Mouse (Mus musculus): ENCODE data around the gene Prickle1. TPM values are rescaled to one million over a fixed set of nuclear protein-coding genes. Genes with fewer than 3 reads are reported as not detected.
A peak's percentile ranks its signal among the peaks of the same experiment; 100 is the strongest.

Gene Prickle1
- polyA plus RNA-seq, 1 experiment from 2014 or later: 42.0 TPM

- Histone ChIP-seq H3K9ac (no peak overlapping the region), H3K36me3 (no peaks in the 10 kb centered on the region), H3K4me1 (peaks cover 60% of the 10 kb centered on the region), H3K27me3 (no peaks in the 10 kb centered on the region), H3K4me3 (peak overlapping the region; percentile 32), H3K27ac (peak overlapping the region; percentile 82), H3K9me3 (no peaks in the 10 kb centered on the region), H3K4me2 (peak overlapping the region; percentile 86)
- WGBS: 48% methylated on average over 3 of the region's 3 CpGs
- no peak for ATAC-seq (ENCODE audit: insufficient number of reproducible peaks, low FRiP score, low TSS enrichment, low read depth)
Measured at GRCm38 (mm10) chr15:93592596-93592995, 3.1 kb downstream of the Prickle1 start.

- 3% methylated on average over 12 of the region's 12 CpGs for WGBS
- H3K4me2 ChIP-seq: peak overlapping the region; percentile 86
- H3K9me3 ChIP-seq: no peaks in the 10 kb centered on the region
- H3K27me3 ChIP-seq: no peaks in the 10 kb centered on the region
- H3K4me3 ChIP-seq: peak overlapping the region; percentile 32
- H3K27ac ChIP-seq: peak overlapping the region; percentile 82
- peak overlapping the region; percentile 17; the same call in 1 of the 2 replicates for H3K9ac ChIP-seq
- ATAC-seq (ENCODE audit: insufficient number of reproducible peaks, low FRiP score, low TSS enrichment, low read depth): peak; percentile 32; the same call in 1 of the 2 replicates
- peaks cover 61% of the 10 kb centered on the region for H3K4me1 ChIP-seq
- no peaks in the 10 kb centered on the region for H3K36me3 ChIP-seq
Measured at GRCm38 (mm10) chr15:93591831-93592321, 3.8 kb downstream of the Prickle1 start.

DNA sequence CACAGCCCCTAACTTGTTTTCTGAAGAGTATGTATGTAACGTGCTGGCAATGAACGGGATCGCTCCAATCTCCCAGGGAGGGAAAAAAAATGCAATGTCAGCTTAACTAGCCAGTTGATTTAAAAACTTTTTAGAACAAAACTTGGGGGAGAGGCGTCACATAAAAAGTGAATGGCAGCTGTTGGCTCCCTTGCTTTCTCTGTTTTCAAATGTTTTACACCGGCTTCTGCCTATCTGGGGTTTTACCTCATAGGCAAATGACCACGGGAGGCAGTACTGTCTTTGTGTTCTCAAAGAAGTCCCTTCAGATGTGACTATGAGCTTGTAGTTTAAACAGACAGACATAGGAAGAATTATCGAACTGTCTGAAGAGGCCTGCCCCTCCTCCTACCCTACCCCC lies 4.3 kb downstream of the Prickle1 start:
- H3K9ac ChIP-seq: peak overlapping the region; percentile 17; the same call in 1 of the 2 replicates

GRCm38 (mm10) chr15:93588401-93588800 lies 7.3 kb downstream of the Prickle1 start:
- peak overlapping the region; percentile 86 for H3K27ac ChIP-seq
- 0 out of 2 replicates have a peak, but pooled peaks cover 2% of the 10 kb centered on the region for H3K36me3 ChIP-seq
- ATAC-seq (ENCODE audit: insufficient number of reproducible peaks, low FRiP score, low TSS enrichment, low read depth): peak; percentile 47; the same call in 1 of the 2 replicates
- no peaks in the 10 kb centered on the region for H3K9me3 ChIP-seq
- H3K9ac ChIP-seq: no peak overlapping the region
- H3K4me1 ChIP-seq: peaks cover 54% of the 10 kb centered on the region
- H3K27me3 ChIP-seq: no peaks in the 10 kb centered on the region
- 26% methylated on average over 6 of the region's 6 CpGs for WGBS
- peak overlapping the region; percentile 26 for H3K4me2 ChIP-seq
- no peak overlapping the region for H3K4me3 ChIP-seq

More for the DNA sequence above, 4.3 kb downstream of the Prickle1 start:
- no peaks in the 10 kb centered on the region for H3K27me3 ChIP-seq
- H3K27ac ChIP-seq: peak overlapping the region; percentile 82
- no peaks in the 10 kb centered on the region for H3K36me3 ChIP-seq
- ATAC-seq (ENCODE audit: insufficient number of reproducible peaks, low FRiP score, low TSS enrichment, low read depth): no peak
- H3K4me2 ChIP-seq: peak overlapping the region; percentile 86
- H3K9me3 ChIP-seq: no peaks in the 10 kb centered on the region
- peak overlapping the region; percentile 32 for H3K4me3 ChIP-seq
- 18% methylated on average over 7 of the region's 7 CpGs for WGBS
- H3K4me1 ChIP-seq: peaks cover 56% of the 10 kb centered on the region

DNA sequence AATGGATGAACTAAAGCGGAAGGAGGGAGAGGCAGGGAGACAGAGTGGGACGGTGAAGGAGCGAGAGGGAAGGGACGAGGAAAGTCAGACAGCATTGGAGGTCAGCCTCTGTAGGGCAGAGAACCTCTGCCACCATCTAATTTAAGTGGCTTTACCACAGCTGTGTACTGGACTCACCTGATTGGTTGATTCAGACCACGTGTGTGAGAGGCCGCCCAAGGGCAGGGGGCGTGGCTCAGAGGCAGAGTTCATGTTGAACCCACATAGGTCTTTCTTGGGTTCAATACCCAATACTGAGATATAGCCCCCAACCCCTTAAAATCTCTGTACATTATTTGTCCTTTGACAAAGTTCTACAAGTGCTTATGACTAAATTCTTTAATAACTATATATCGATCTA lies 8.0 kb downstream of the Prickle1 start:
- 71% methylated on average over 8 of the region's 8 CpGs for WGBS
- Histone ChIP-seq H3K4me1 (peaks cover 55% of the 10 kb centered on the region), H3K4me3 (no peak overlapping the region), H3K36me3 (0 out of 2 replicates have a peak, but pooled peaks cover 2% of the 10 kb centered on the region), H3K27ac (peak overlapping the region; percentile 86; the same call in 1 of the 2 replicates), H3K27me3 (no peaks in the 10 kb centered on the region), H3K4me2 (0 out of 2 replicates have a peak overlapping the region, but pooled peaks have one; percentile 5), H3K9ac (no peak overlapping the region), H3K9me3 (no peaks in the 10 kb centered on the region)
- ATAC-seq (ENCODE audit: insufficient number of reproducible peaks, low FRiP score, low TSS enrichment, low read depth): no peak

- Histone ChIP-seq H3K9me3 (no peaks in the 10 kb centered on the region), H3K9ac (no peak overlapping the region), H3K4me3 (no peak overlapping the region), H3K27ac (no peak overlapping the region), H3K4me1 (peaks cover 28% of the 10 kb centered on the region), H3K36me3 (peaks cover 10% of the 10 kb centered on the region), H3K27me3 (no peaks in the 10 kb centered on the region), H3K4me2 (no peak overlapping the region)
- WGBS: 84% methylated on average over 11 of the region's 11 CpGs
- ATAC-seq (ENCODE audit: insufficient number of reproducible peaks, low FRiP score, low TSS enrichment, low read depth): no peak
Measured at GRCm38 (mm10) chr15:93583051-93583450, 12.6 kb downstream of the Prickle1 start.

DNA sequence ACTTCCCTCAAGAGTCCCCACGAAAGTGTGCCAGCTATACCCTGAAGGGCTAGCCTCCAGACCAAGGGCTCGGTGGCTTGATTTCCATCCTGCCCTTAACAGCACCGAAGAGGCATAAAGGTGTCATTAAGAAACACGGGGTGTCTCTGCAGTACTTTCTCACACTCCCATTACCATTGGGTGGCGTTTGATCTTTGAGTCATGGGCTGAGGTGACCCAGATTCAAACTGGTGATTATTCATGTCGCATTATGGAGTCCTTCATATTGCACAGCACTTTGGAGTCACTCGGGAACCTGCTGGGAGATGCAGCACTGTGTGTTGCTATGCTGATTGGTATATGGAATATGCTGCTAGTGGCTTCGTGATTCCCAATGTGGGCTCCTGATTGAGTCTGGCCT lies 14.0 kb downstream of the Prickle1 start:
- Histone ChIP-seq H3K4me1 (peaks cover 21% of the 10 kb centered on the region), H3K27ac (no peak overlapping the region), H3K36me3 (peaks cover 18% of the 10 kb centered on the region), H3K4me2 (no peak overlapping the region), H3K4me3 (no peak overlapping the region), H3K9ac (no peak overlapping the region), H3K27me3 (no peaks in the 10 kb centered on the region), H3K9me3 (no peaks in the 10 kb centered on the region)
- ATAC-seq (ENCODE audit: insufficient number of reproducible peaks, low FRiP score, low TSS enrichment, low read depth): no peak
- 82% methylated on average over 8 of the region's 8 CpGs for WGBS

DNA sequence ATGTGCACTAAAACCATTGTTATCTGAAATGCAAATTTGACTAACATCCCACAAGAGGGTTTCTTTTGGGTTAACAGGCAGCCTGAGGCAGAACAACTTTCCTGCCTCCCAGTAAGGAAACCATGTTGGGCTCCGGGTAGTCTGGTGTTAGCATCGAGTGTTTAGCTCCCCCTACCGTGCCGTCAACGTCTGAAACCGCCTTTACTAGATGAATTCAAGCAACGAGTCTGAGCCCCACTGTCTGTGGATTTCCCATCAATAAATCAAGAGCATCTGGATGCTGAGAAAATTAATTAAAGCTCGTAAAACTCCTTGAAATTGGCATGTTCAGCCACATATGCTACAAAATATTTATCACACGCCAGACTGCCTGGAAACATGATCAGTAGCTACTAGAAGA lies 15.8 kb downstream of the Prickle1 start:
- H3K9ac ChIP-seq: no peak overlapping the region
- H3K36me3 ChIP-seq: peaks cover 18% of the 10 kb centered on the region
- H3K9me3 ChIP-seq: no peaks in the 10 kb centered on the region
- peaks cover 32% of the 10 kb centered on the region for H3K4me1 ChIP-seq
- H3K4me2 ChIP-seq: no peak overlapping the region
- no peak overlapping the region for H3K4me3 ChIP-seq
- no peaks in the 10 kb centered on the region for H3K27me3 ChIP-seq
- 21% methylated on average over 9 of the region's 9 CpGs for WGBS
- no peak for ATAC-seq (ENCODE audit: insufficient number of reproducible peaks, low FRiP score, low TSS enrichment, low read depth)
- no peak overlapping the region for H3K27ac ChIP-seq

GRCm38 (mm10) chr15:93579100-93579499 lies 16.6 kb downstream of the Prickle1 start:
- Histone ChIP-seq H3K36me3 (peaks cover 22% of the 10 kb centered on the region), H3K9ac (no peak overlapping the region), H3K4me2 (no peak overlapping the region), H3K4me1 (peaks cover 35% of the 10 kb centered on the region), H3K27ac (no peak overlapping the region), H3K9me3 (no peaks in the 10 kb centered on the region), H3K4me3 (no peak overlapping the region), H3K27me3 (no peaks in the 10 kb centered on the region)
- ATAC-seq (ENCODE audit: insufficient number of reproducible peaks, low FRiP score, low TSS enrichment, low read depth): no peak
- 83% methylated on average over 9 of the region's 9 CpGs for WGBS

GRCm38 (mm10) chr15:93576361-93576760 lies 19.3 kb downstream of the Prickle1 start:
- ATAC-seq (ENCODE audit: insufficient number of reproducible peaks, low FRiP score, low TSS enrichment, low read depth): no peak
- peaks cover 20% of the 10 kb centered on the region for H3K4me1 ChIP-seq
- no peaks in the 10 kb centered on the region for H3K9me3 ChIP-seq
- no peaks in the 10 kb centered on the region for H3K27me3 ChIP-seq
- peaks cover 20% of the 10 kb centered on the region for H3K36me3 ChIP-seq
- no peak overlapping the region for H3K4me2 ChIP-seq
- no peak overlapping the region for H3K27ac ChIP-seq
- 37% methylated on average over 9 of the region's 9 CpGs for WGBS
- no peak overlapping the region for H3K4me3 ChIP-seq
- no peak overlapping the region for H3K9ac ChIP-seq

GRCm38 (mm10) chr15:93575884-93576283 lies 19.8 kb downstream of the Prickle1 start:
- Histone ChIP-seq H3K36me3 (peaks cover 20% of the 10 kb centered on the region), H3K4me1 (peaks cover 20% of the 10 kb centered on the region), H3K4me2 (no peak overlapping the region), H3K27ac (no peak overlapping the region), H3K4me3 (no peak overlapping the region), H3K9ac (no peak overlapping the region), H3K9me3 (no peaks in the 10 kb centered on the region), H3K27me3 (no peaks in the 10 kb centered on the region)
- no peak for ATAC-seq (ENCODE audit: insufficient number of reproducible peaks, low FRiP score, low TSS enrichment, low read depth)
- WGBS: 4% methylated on average over 5 of the region's 5 CpGs

- Histone ChIP-seq H3K27me3 (no peaks in the 10 kb centered on the region), H3K4me1 (peaks cover 39% of the 10 kb centered on the region), H3K36me3 (peaks cover 10% of the 10 kb centered on the region), H3K4me2 (no peak overlapping the region), H3K27ac (no peak overlapping the region), H3K9ac (no peak overlapping the region), H3K4me3 (no peak overlapping the region), H3K9me3 (no peaks in the 10 kb centered on the region)
- 77% methylated on average over 10 of the region's 10 CpGs for WGBS
- no peak for ATAC-seq (ENCODE audit: insufficient number of reproducible peaks, low FRiP score, low TSS enrichment, low read depth)
Measured at GRCm38 (mm10) chr15:93572889-93573288, 22.8 kb downstream of the Prickle1 start.
